Mouse (Mus musculus) common myeloid progenitor, adult 5-6 weeks (primary cell): ENCODE data around the gene Gpr108. TPM values are rescaled to one million over a fixed set of nuclear protein-coding genes. Genes with fewer than 3 reads are reported as not detected.
"Not testable (repeated sequence)": the region's sequence is repeated elsewhere in the genome, so short reads cannot be mapped to it uniquely, and the experiment has no call there.

ENCODE experiments used
- ATAC-seq: replicated peaks from 2 replicates; pipeline ENCODE4 v1.8.0; 2016; ENCODE audit warnings: low read depth, mild to moderate bottlenecking, moderate TSS enrichment, inconsistent platforms; ENCODE audit not compliant: poor library complexity, severe bottlenecking
- total RNA-seq: library from RNA; stranded (forward); fragments of 200-1000, 187-1606 nt; gene quantifications from 2 replicates; pipeline ENCODE4 v1.2.3, GENCODE M21; 2017

Gpr108 gene
- total RNA-seq: 17.0 and 17.7 TPM in 2 replicates

DNA sequence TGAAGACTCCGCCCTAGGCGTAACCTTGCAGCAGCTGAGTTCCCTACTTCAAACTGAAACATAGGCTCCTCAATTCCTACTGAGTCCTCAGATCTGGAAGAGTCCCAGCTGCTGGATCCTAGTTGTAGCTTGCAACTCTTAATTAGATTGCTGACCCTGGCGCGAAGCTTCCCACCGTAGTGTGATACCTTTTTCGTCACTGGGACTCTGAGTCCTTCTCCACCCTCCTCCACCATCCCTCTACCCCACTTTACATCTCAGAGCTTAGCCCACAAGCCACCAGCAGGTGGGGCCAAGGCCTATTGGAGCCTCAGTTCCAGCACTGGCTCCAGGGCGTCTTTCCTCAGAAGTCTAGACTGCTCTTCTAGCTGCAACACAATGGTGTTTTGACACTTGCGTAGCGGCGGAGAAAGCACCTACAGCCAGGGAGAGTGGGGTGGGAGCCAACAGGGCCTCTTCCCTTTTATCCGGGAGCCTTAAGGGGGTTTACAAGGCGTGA lies at the start of gene Gpr108:
Gene Gpr108 (minus strand): TSS at position 246 of the 499 bp plus-strand sequence.
- peak; percentile 59 for ATAC-seq

DNA sequence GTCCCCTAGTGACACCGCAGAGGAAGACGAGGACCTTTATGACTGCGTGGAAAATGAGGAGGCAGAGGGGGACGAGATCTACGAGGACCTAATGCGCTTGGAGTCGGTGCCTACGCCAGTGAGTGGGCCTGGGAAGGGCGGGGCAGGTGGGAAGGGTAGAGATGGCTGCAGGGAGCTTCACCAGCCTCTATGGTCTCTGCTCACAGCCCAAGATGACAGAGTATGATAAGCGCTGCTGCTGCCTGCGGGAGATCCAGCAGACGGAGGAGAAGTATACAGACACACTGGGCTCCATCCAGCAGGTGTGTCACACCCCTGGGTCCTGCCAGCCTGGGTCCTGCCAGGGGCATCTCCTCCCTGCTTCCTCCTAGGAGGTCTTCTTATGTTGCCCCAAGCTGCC lies 48.8 kb upstream of the Gpr108 start:
- ATAC-seq: no peak

DNA sequence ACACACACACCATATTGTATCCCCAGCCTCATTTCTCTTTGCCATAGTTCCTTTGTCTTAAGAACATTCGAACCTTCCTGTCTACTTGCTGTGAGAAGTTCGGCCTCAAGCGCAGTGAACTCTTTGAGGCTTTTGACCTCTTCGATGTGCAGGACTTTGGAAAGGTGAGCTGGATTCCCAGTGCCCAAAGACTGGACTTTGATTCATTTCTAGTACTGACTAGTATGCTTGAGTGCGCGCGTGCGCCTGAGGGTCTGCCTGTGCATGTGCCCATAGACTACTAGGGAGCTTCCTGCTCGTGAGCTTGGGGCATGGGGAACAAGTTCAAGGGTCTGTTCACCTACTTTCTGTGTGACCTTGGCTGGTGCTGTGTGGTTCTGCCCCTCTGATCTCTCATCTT lies 47.7 kb upstream of the Gpr108 start:
- no peak for ATAC-seq

DNA sequence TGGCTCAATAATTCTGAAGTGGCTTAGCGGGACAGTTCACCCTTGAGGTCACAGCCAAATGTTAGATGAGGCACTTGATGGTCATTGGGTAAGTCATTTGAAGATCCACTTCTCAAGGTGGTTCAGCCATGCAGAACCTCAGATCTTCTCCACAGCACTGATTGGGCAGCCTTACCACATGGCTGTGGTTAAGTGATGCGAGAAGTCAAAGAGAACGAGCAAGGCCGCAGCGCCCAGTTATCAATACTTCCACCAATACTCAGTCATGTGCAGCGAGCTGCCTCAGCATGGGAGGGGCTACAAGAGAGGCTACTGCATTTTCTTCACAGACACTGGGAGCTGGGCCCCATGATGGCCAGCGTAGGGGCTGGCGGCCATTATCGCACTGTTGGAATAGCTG lies 44.7 kb upstream of the Gpr108 start:
- no peak for ATAC-seq

DNA sequence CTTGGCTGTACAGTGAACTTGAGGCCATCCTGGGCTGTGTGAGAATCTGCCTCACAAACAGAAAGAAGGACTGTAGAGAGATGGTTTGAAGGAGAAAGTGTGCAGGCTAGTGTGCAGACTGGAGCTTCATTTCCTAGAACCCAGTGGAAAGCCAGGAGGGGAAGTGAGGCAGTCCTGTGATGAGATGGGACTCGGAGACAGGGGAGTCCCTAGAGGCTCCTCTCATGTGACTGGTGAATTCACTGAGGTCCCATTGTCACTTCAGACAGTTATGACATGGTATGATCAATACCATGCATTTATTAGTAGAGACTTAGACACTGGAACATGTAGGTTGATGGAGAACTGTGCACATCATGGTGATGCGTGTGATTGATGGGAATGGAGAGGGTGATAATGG lies 44.1 kb upstream of the Gpr108 start:
- ATAC-seq: no peak

DNA sequence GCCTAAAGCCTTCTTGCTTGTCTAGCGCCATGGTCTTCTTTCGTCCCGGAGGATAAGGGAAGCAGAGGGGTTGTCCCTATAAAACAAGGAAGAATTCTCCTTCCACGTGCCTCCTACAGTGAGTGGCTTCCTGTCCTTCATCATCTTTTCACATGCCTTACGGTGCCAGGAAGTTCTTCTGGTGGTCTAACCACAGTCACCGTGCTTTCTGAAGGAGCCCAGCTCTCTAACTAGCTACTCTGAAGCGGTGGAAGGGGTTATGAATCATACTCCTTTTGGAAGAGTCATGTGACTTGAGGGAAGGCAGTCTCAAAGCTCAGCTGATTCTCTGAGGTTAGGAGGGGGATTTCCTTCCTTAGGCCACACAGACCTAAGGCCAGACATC lies 42.4 kb upstream of the Gpr108 start:
- peak; percentile 60 for ATAC-seq

DNA sequence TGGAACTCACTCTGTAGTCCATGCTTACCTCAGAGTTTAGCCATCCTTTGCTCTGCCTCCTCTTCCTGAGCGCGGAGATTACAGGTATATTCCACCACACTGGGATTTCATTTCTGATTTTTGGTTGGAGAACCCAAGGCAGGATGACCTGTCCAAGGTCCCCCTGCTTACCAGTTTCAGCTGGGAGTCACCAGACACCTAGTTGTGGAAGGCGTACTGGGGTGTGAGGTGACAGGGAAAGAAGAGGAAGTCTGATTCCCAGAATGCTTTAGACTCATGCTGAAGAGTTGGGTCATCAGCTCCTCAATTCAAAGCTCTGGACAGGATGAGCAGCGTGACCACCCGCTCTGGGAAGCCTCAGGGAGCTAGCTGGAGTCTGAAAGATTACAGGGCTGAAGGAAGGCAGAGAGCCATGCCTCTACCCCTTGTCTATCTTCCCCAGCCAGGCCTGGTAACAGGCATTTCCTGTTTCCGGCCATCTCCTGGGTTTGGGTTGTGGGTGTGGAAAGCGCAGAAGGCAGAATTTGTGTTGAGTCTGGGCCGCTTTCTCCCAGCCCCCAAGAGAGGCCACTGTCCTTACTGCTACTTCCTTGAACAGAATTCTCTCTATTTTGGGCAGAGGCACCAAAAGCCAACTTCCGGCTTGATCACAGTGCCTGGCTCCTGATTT lies 41.9 kb upstream of the Gpr108 start:
- peak; percentile 83 for ATAC-seq

DNA sequence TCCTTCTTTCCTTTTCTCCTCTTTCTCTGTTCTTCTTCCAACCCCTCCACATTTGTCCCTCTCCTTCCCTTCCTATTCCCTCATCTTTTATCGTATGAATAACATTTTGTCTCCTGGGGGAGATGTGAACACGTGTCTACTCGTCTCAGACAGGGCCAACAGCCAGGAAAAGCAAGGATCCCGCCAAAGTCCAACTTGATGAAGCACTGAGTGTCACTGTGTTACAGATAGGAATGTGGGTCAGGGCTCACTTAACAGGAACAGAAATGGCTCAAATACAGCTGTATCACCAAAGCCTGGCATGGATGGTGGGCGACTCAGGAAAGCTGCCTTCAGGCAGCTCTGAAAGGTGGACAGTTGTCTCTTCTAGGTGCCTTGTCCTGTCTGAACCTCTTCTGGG lies 41.0 kb upstream of the Gpr108 start:
- ATAC-seq: no peak

DNA sequence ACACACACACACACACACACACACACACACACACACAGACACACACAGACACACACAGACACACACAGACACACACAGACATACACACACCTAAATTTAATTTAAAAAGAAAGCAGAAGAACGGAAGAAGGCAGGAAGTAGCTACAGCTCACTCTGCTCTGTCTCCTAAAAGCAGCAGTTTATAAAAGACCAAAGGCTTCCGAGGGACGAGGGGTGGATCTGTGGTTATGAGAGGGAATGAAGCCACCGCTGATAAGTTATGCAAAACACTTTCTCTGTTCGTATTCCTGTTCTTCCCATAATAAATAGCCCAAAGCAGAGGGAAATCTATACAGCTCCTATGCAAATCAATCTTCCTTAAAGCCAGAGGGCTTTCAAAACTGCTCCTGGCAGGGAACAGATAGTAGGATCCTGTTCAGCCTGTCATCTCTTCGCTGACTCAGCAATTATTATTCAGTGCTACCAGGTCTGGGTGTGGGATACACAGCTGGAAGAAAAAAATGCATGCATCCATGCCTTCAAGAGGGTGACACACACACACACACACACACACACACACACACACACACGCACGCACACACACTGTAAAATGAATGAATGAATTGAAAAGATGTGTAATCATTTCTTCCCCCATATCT lies 38.6 kb upstream of the Gpr108 start:
- peak; percentile 22 for ATAC-seq

DNA sequence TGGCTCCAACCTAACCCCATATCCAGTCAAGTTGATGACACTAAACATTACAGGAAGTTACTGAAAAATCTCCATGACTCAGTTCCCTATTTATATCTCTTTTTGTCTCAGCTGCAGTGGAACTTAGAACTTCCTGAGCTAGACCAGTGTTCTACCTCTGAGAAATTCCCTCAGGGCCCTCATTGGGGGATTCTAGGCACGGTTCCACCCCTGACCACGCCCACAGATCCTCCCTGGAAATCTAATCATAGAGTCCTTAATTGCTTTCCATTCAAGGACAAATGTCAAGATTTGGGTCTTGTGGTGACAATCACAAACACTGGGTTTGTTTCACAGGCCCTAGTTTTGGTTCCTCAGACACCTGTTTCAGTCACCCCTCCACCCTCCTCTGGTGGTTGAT lies 36.8 kb upstream of the Gpr108 start:
- ATAC-seq: peak; percentile 39

DNA sequence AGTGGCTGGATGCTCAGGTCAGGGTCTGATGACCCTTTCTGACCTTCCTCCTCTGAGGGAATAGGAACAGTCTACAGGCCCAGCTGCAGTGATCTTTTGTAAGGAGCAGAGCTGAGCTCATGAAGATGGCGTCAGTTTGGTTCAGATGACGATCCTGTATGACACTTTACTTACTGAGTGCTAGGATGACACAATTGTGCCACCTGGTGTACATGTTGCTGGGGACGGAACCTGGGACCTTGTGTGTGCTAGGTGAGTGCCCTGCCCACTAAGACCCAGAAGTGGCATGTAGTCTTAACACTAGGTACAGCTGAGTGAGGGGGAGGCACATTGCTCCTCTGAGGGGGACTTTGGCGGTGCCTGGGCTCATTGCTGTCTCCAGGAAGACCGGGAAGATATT lies 35.7 kb upstream of the Gpr108 start:
- ATAC-seq: no peak

DNA sequence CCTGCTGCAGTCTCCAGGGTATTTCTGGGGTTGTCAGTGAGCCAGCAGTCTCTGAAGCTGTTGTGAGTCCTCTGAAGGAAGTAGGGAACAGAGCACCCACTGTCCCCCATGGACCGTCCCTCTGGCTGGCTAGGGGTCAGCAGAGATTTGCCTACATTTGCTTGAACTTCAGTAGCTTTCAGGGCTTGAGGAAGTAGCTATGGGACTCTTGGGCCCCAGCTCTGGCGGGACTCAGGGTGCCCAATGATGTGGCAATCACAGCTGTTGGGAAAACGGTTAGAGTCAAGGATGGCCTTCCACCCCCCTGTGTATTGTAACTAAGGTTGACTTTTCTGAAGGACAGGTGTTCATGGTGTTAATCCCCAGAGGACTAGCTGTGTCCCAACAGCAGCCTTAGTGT lies 32.2 kb upstream of the Gpr108 start:
- no peak for ATAC-seq

DNA sequence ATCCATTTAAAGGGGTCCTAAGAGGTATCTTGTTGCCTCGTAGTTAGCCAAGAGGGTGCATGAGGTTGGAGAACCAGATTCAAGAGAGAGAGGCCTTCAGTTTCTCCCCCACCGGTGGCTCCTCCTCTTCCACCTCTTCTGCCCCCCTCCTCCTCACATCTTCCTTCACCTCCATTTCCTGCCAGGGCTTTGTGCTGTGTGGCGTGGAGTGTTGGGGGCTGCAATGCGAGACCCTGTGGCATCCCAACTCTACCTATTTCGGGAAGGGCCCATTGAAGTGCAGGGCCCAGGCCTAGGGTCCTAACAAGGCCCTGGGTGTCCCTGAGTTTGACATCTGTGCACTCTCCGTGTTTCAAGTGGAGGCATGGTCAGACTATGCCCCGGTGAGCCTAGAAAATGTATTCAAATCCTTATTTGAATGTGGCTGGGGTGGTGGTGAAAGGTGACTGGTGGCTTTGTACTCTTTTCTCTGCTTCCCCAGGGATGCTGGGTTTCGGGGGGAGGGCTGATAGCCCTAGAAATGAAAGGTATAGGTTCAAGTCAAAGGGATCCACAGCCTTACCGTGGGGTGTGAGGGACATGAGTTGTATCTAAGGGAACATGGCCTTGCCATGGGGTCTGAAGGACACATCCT lies 31.5 kb upstream of the Gpr108 start:
- no peak for ATAC-seq

DNA sequence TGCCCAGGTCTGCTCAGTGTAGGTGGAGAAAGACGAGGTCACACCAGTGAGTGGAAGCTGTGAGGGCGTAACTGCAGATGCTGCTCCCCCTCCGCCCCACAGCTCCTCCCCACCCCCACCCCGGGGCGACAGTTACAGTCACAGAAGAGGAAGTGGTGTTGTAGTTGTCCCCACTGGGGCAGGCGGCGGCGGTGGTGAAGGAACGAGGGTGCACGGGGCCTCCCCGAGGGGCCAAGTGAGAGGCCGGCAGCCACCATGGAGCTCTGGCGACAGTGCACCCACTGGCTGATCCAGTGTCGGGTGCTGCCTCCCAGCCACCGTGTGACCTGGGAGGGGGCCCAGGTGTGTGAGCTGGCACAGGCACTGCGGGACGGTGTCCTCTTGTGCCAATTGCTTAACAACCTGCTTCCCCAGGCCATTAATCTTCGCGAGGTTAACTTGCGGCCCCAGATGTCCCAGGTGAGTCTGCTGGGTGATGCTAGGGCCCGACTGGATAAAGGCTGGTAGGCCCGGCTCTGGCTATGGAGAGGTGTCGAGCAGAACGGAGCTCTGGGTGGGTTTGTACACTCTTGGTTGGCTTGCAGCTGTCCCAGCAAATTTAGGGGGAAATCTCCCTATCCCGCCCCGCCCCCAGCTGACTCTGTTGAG lies 30.8 kb upstream of the Gpr108 start, which contains the start of gene Vav1:
Gene Vav1 (plus strand): TSS at position 158 of the 648 bp plus-strand sequence.
- peak; percentile 60 for ATAC-seq

DNA sequence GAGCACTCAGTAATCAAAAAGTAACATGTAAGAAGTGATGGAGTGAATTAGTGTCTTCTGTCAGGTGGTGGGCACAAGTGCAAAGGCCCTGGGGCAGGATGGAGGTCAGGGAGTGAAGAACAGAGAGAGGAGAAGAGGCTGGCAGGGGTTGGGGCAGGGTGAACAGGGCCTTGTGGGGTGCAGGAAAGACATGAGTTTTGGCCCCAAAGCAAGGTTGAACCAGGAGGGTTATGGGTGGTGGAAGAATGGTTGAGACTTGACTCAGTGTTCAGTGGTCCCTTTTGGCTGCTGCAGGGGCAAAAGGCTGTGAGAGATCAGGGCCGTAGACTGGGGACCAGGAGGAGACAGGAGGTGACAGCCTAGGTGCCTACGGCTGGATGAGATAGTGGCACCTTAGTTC lies 30.3 kb upstream of the Gpr108 start:
- no peak for ATAC-seq

DNA sequence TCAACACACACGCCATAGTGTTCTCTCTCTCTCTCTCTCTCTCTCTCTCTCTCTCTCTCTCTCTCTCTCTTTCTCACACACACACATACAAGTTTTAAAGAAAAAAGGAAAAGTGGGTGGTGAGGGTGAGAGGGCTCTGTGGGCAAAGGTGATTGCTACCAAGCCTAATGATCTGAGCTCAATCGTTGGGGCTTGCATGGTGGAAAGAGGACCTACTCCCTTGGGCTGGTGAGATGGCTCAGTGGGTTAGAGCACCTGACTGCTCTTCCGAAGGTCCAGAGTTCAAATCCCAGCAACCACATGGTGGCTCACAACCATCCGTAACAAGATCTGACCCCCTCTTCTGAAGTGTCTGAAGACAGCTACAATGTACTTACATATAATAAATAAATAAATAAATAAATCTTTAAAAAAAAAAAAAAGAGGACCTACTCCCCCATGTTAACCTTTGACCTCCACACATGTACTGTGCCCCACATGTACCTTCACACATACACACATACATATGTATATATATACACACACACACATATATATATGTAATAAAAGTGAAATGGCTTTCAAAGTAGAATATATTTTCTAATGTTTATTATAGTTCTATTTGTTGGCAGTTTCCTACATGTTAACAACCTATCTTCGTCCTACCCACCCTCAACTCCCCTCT lies 29.5 kb upstream of the Gpr108 start:
- ATAC-seq: not testable (repeated sequence)

DNA sequence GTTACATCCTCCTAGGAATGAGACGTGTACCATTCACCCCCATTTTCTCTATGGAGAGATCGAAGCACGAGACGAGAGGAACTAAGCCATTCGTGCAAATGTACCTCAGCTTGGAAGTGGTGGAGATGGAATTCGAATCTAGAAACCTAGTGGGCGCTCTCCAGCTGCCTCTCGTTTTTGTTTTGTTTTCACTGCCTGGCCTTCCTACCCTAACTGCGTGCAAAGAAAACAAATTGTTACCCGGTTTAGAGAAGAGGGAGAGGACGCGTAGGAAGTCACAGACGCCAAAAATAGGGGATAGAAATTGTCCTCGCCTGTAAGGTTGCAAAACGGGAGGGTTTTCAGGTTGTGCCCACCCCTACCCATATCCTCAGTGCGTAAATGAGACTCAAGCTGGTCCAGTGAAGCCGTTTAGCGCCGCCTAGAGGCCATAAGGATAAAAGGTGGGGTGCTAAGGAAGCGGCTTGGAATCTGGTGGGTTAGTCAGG lies 28.4 kb upstream of the Gpr108 start:
- ATAC-seq: peak; percentile 51

DNA sequence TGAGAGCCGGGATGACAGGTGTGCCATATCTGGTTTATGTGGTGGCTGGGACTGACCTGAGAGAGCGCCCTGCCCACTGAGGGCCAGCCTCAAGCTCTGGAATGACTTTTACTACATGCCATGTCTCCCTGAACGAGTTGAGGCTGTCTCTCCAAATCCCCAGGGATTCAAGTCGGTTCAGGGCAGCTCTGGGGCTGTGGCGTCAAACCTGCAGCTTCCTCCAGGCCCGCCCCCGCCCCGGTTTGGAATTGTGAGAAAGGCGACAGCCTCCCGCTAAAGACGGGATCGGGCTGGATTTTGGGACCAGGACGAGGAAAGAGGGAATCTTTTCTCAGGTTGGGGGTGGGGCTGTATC lies 27.7 kb upstream of the Gpr108 start:
- ATAC-seq: no peak

DNA sequence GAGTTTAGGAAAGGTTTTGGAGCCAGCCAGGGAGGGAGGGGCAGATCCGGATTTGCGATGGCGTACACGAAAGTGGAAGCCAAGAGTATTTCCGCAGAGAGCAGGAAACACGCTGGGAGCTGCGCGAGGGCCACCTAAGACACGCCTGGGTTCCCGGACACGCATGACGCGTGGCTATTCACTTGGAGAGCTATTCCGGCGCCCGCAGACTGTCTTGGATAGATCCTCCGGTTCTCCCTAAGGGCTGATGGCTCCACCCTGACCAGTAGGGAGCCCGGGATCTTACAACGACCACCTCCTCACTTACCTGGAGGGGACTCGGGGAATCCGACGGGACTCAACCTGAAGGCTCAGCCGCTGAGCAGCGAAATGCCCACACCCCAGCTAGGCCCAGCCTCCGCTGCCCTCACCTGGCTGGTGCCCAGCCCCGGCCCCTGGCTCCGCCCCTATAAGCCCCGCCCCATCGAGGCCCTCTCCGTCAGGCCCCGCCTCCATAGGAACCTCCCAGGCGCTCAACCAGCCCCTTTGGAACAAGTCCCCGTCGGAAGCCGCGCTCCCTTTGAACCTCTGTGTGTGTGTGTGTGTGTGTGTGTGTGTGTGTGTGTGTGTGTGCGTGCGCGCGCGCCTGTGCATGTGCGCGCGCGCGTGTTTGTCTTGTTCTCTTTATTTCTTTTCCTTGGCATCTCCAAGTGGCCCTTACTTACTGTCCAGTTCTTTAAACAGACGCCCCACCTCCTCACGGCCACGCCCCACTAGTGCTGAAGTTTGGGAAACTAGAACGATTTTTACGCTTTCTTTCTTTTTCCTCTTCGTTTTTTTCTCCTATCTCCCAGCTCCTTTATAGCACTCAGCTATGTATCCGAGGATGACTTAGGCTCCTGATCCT lies 27.1 kb upstream of the Gpr108 start:
- ATAC-seq: peak; percentile 61
